Mouse (Mus musculus): Measurements from ENCODE around the gene Runx1.

Gene Runx1

GRCm38 (mm10) chr16:92803076-92803580 lies 22.8 kb downstream of the Runx1 start:
- in situ Hi-C loops (cut with MboI, MseI) = loop anchor here in 1 of 2 experiments (25.0 kb wide), 1 partner anchor 1141 kb away; no protein-coding TSS in a partner anchor

GRCm38 (mm10) chr16:92801567-92801966 lies 24.4 kb downstream of the Runx1 start:
- in situ Hi-C loops (cut with MboI, MseI) = loop anchor here in 1 of 2 experiments (25.0 kb wide), 1 partner anchor 1139 kb away; no protein-coding TSS in a partner anchor

DNA sequence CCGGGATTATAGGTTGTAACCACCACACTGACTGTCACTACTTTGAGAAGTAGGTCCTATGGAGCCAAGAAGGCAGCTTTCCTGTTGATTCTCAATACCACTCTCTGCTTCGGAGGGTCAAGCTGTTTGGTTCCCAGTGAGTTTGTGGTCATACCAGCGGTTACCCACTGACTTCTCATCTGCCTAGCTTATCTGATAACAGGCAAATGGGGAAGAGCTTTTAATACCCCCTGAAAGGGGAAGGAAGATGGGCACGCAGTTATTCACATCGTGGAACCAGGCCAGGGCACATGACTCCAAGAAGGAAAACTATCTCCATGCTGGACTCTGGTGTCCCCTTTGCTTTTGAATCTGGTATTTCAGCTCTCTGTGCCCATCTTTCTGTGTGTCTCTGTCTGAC lies 25.1 kb downstream of the Runx1 start:
- in situ Hi-C loops (cut with MboI, MseI) = loop anchor here in 1 of 2 experiments (25.0 kb wide), 1 partner anchor 1139 kb away; no protein-coding TSS in a partner anchor

GRCm38 (mm10) chr16:92799940-92800339 lies 26.0 kb downstream of the Runx1 start:
- in situ Hi-C loops (cut with MboI, MseI) = loop anchor here in 1 of 2 experiments (25.0 kb wide), 1 partner anchor 1138 kb away; no protein-coding TSS in a partner anchor

DNA sequence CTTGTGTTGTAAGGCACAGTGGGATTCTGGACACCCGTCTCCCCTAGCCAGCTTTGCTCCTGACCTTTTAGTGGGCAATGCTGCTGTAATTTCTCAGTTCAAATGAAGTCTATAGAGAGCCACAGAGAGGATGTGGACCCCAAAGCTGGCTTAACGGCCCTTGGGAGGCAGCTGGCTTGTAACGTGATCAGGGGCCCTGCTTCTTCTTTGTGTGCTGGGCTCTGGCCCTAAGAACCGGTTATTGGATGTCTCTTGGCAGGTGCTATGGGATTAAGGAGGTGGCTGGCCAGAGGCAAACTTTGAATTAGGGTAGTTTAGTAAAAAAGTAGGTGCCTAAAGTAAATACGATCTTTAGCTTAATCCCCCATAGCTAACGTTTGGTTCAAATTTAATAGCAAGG lies 31.8 kb downstream of the Runx1 start:
- in situ Hi-C loops (cut with MboI, MseI) = no loop called here

GRCm38 (mm10) chr16:92793741-92794140 lies 32.2 kb downstream of the Runx1 start:
- in situ Hi-C loops (cut with MboI, MseI) = no loop called here

- in situ Hi-C loops (cut with MboI, MseI) = no loop called here
Observed at GRCm38 (mm10) chr16:92792905-92793304, 33.0 kb downstream of the Runx1 start.

DNA sequence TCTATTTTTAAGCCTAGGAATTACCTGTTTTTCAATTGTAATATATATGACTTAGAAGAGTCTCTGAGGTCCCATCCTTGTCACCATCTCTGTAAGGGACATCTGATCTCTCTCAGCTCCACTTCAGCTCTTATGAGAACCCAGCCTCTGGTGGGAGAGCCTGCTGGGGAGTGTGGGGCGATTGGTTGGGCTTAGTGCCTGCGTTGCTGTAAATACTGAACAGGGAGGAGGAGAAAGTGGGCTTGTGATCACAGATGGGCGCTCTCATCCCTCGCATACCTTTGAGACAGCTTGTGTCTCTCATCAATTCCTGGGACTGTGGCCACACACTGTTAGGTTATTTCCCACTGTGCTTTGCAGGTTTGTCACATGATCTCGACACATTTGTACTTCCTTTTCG lies 35.3 kb downstream of the Runx1 start:
- in situ Hi-C loops (cut with MboI, MseI) = no loop called here

DNA sequence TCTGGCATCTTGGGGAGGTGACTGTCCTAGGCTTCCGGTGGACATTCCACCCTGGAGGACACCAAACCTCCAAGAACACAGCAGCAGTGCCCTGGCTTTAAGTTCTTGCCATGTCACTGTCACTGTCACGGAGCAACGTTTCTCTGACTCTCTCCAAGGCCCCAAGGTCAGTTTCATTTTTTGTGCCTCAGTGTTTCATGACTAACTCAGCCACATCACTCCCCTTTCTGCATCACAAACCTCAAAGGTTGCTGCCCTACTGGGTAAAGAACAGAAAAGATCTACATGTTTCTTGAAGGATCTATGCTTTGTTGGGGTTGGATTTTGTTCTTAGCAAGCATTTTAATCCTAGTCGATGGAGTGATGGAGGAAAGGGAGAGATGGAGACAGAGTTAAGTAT lies 36.1 kb downstream of the Runx1 start:
- in situ Hi-C loops (cut with MboI, MseI) = no loop called here

GRCm38 (mm10) chr16:92788446-92788845 lies 37.5 kb downstream of the Runx1 start:
- in situ Hi-C loops (cut with MboI, MseI) = no loop called here

- in situ Hi-C loops (cut with MboI, MseI) = no loop called here
Observed at GRCm38 (mm10) chr16:92786883-92787321, 39.0 kb downstream of the Runx1 start.

GRCm38 (mm10) chr16:92786276-92786882 lies 39.6 kb downstream of the Runx1 start:
- in situ Hi-C loops (cut with MboI, MseI) = no loop called here

DNA sequence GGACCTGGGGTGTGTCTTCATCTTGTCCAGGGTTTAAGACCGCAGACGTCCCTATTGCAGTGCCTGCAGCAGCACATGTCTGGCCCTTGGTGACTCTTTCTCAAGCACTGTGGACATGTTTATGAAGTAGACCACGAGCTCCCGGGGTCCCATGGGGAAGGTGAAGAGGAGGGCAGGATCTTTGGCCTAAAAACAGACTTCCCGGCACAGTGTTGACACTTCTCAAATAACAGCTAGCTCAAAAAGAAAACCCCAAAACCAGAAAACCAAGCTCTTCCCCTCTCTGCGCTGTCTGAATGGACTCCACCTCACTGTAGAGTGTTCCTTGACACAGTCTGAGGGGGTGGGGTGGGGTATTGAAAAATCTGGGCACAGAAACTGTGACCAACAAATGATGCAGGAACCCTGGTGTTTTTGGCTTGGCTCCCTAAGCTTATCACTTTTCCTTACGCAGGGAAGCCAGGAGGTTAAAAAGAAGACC lies 42.3 kb downstream of the Runx1 start:
- in situ Hi-C loops (cut with MboI, MseI) = no loop called here

DNA sequence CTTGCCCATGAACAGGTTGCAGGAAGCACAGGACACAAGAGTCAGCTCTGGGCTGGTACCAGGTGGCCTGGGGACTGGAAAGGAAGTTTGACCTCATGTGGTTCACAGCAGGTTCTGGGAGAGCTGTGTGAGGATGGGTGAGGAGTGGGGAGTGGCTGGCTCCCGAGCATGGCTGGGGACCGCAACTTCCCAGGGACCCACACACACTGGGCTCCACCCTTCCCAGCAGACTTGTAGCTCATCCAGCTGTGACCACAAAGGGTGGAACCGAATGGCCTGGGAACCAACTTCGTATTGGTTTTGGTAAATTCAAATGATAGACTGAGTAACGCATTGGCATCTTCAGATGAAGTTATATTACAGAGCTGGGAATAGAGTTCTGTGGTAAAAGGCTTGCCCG lies 43.5 kb downstream of the Runx1 start:
- in situ Hi-C loops (cut with MboI, MseI) = no loop called here

GRCm38 (mm10) chr16:92779896-92780435 lies 46.0 kb downstream of the Runx1 start:
- in situ Hi-C loops (cut with MboI, MseI) = no loop called here

- in situ Hi-C loops (cut with MboI, MseI) = no loop called here
Observed at GRCm38 (mm10) chr16:92779175-92779574, 46.8 kb downstream of the Runx1 start.

DNA sequence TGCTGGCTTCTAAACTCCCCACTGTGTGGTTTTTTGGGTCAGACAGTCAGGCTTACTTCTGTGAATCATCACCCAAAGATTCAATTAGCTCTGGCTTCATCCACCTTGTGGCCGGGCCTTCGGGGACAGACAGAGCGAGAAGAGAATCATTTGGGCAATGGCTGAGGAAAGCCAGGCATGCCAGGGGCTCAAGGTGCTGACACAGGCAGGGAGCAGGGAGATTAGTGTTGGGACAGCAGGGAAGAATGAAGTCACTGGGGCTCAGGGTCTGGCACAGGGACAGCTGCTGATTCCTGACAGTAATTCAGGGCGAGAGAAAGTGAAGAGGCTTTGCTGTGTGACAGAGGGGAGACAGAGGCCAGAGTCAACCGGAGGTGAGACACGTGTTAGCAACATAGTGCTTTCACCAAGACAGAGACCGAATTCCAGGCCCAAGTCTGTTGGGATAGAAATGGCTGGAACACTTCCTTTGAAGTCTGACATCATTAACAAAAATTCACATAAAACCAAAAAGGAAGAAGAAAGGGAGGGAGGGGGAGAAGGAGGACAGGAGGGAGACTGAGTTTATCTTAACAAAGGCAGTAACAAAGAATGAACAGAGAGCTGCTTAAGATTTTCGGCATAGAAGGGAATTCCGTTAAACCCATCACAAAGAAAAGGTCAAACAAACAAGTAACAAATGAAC lies 47.7 kb downstream of the Runx1 start:
- in situ Hi-C loops (cut with MboI, MseI) = no loop called here

DNA sequence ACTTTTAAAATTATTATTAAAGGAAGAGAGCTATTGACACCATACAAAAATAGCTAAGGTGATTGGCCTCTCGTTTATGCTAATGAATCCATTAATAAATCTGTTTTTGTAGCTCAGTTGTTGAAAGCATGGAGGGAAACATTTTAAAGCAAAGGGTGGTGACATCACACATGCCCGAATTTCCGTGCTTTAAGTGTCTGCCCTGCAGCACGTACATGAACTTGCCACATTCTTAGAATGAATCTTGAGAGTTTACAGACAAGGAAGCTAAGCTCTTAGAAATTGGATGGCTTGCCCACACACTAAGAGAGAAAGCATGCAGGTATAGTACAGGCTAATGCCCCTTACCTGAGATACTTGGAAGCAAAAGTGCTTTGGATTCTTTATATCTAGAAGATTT lies 58.1 kb downstream of the Runx1 start:
- in situ Hi-C loops (cut with MboI, MseI) = loop anchor here in 1 of 2 experiments (5.0 to 25.0 kb wide), 3 partner anchors 47 to 1019 kb away; no protein-coding TSS in a partner anchor

- in situ Hi-C loops (cut with MboI, MseI) = loop anchor here in 1 of 2 experiments (5.0 to 25.0 kb wide), 3 partner anchors 47 to 1020 kb away; no protein-coding TSS in a partner anchor
Observed at GRCm38 (mm10) chr16:92767423-92767822, 58.5 kb downstream of the Runx1 start.

DNA sequence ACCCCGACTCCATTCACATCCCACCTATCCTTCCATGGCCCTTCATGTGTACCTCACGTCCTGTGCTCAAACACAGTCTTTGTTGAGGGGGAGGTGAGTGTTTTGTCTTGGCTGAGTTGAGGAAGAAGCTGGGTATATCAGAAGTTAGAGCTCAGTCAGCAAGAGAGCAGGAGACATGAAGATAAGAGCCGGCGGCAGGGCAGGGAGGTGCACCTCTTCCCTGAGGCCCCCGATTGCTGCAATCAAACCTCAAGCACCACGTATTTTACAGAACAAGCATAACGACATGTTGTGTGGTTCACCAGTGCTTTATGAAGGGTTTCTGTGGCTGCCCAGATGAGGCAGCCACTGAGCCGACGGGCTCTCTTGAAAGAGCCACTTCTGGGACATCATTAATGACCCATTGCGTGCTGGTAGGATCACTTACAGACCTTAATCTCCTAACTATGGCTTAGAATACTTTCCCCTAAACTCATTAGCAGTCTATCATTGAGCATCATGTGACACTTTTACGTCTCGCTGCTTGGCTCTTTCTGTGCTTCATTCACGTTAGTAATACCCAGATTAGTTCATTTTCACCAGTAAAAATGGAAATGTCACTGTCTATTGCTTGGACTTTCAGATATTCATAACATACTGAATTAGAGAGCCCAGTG lies 61.1 kb downstream of the Runx1 start:
- in situ Hi-C loops (cut with MboI, MseI) = loop anchor here in 1 of 2 experiments (5.0 to 25.0 kb wide), 3 partner anchors 50 to 1022 kb away; no protein-coding TSS in a partner anchor

DNA sequence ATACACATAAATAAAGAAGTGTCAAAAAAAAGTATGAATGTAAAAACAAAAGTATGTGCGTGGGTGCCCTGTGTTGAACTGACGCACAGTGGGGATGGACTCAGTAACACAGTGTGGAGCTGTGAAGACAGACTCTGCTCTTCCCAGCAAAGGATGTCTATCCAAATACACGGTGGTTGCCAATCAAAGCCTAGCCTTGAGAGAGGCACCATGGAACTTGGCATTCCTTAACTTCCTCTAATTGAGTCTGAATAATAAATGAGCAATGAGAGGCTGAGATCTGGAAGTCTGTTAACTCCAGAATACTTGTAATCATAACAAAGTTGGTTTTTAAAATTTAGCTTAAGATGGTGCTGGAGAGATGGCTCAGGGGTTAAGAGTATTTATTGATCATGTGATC lies 62.3 kb downstream of the Runx1 start:
- in situ Hi-C loops (cut with MboI, MseI) = loop anchor here in 1 of 2 experiments (10.0 to 25.0 kb wide), 2 partner anchors 51 to 1024 kb away; no protein-coding TSS in a partner anchor
